Mouse (Mus musculus) adrenal gland, adult (tissue): ENCODE measurements around the gene Defb25.

ENCODE experiments used
- DNase-seq, 2 experiments: peaks; one replicate each; pipeline ENCODE4 v3.0.0; 2022 to 2023; ENCODE audit warnings: low spot score in 1 of 2; ENCODE audit not compliant: inconsistent age in 2 of 2

Gene Defb25

DNA sequence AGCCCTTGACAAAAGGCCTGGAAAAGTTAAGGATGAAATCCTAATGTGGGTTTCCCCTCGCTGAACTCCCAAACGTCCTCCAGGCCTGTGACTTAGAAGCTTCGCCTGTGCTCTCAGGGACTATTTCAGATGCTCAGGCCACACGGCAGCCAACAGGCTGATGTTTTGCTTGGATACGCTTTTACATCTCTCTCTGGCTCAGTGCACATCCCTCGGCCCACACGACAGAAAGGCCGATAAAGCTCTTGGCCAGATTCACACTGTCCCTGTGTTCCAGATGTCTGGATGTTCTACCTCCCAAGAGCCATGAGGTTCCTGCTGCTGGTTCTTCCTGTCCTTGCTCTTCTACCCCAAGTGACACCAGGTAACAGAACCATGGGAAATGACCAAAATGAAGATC, 49.4 kb downstream of the Defb25 start:
- no peak for DNase-seq
